Mouse (Mus musculus) forebrain, embryonic 10.5 days (tissue): ENCODE data around the gene Ier2. TPM values are rescaled to one million over a fixed set of nuclear protein-coding genes. Genes with fewer than 3 reads are reported as not detected.

Experiments used
- DNase-seq: peaks from one replicate; pipeline ENCODE4 v3.0.0-alpha.2; 2017; ENCODE audit warnings: low spot score; ENCODE audit errors: extremely low spot score
- H3K27ac ChIP-seq: fragments of 300-500 bp; sonication (generic); 2 replicates; pipeline ENCODE4 v1.5.1; 2016; ENCODE audit warnings: mild to moderate bottlenecking
- H3K27me3 ChIP-seq: fragments of 300-500 bp; sonication (generic); 2 replicates; pipeline ENCODE4 v1.6.1; 2016; ENCODE audit warnings: mild to moderate bottlenecking; ENCODE audit not compliant: poor library complexity, severe bottlenecking
- H3K36me3 ChIP-seq: fragments of 300-500 bp; sonication (generic); replicated peaks from 2 replicates; pipeline ENCODE4 v1.6.1; 2016; ENCODE audit warnings: mild to moderate bottlenecking, moderate library complexity
- H3K4me1 ChIP-seq: fragments of 300-500 bp; sonication (generic); 2 replicates; pipeline ENCODE4 v1.6.1; 2016
- H3K4me3 ChIP-seq: fragments of 300-500 bp; sonication (generic); 2 replicates; pipeline ENCODE4 v1.5.1; 2016; ENCODE audit warnings: mild to moderate bottlenecking, moderate library complexity
- H3K9me3 ChIP-seq: fragments of 300-500 bp; sonication (generic); 2 replicates; pipeline ENCODE4 v1.6.1; 2016; ENCODE audit warnings: mild to moderate bottlenecking, moderate library complexity
- WGBS: fragments of 180-500 bp; shearing (Covaris S2); methylation state at CpG from one replicate; pipeline ENCODE4 v1.1.7; 2016; 5-methylcytosine and 5-hydroxymethylcytosine counted together
- polyA plus RNA-seq: library from polyadenylated mRNA; unstranded; fragments of >200 nt; fragmentation: Nextera tagmentation; extraction: Ambion mirVana; gene quantifications from 2 replicates; pipeline ENCODE4 v1.2.1, GENCODE M21; 2016

The Ier2 gene
- polyA plus RNA-seq, result 91.4 and 96.9 TPM in 2 replicates

GRCm38 (mm10) chr8:84662581-84663065, at the start of gene Ier2:
Gene Ier2, minus strand, starts transcription at chr8:84662852.
- H3K27me3 ChIP-seq, result no peaks in the 10 kb centered on the region
- H3K27ac ChIP-seq, result peak within 1 kb of the TSS; percentile 94
- peak within 1 kb of the TSS; percentile 97 for H3K4me3 ChIP-seq
- DNase-seq, result peak; percentile 95
- H3K9me3 ChIP-seq, result no peaks in the 10 kb centered on the region
- H3K4me1 ChIP-seq, result peaks cover 84% of the 10 kb centered on the region
- peaks cover 11% of the 10 kb centered on the region for H3K36me3 ChIP-seq
- WGBS, result under 1% methylated on average over 27 of the region's 27 CpGs

DNA sequence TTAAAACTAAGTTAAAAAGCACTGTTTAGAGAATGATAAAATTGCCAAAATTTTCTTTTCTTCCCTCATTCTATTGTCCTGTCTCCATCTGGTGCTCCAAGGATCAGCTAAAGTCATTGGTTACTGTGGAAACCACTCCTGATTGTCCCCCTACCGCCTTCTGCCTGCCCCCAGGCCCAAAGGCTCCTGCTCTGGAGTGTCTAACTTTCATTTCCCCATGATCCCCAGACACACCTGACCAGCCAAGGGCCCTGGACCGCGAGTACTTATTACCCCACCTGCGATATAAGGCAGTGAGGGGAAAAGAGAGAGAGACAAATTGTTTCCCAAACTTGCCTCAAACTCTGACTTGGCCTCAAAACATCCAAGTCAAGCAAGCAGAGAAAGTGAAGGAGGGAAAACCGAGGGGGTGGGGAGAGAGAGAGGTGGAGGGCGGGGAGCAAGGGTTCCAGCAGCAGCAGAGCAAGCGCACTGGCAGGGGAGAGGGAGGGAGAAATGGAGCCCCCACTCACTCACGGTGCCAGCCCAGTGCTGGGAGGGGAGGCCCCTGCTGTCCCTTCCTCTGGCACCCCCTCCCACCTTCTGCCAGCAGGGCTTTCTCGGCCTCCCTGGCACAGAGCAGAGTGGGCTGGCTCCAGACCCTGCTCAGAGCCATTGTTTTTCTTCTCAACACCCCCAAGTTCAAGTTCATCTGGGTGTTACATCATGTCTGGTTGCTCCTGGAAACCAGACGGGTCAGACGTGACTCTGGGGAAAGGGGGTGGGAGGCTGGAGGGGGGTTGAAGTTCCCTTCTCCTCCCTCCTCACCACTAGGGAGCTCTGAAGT, 49.5 kb upstream of the Ier2 start:
- Histone ChIP-seq H3K4me1 (peaks cover 93% of the 10 kb centered on the region), H3K27me3 (peaks cover 100% of the 10 kb centered on the region), H3K36me3 (no peaks in the 10 kb centered on the region), H3K27ac (peak overlapping the region; percentile 88), H3K4me3 (peak overlapping the region; percentile 32), H3K9me3 (no peaks in the 10 kb centered on the region)
- DNase-seq, result peak; percentile 72
- WGBS, result 23% methylated on average over 11 of the region's 11 CpGs

DNA sequence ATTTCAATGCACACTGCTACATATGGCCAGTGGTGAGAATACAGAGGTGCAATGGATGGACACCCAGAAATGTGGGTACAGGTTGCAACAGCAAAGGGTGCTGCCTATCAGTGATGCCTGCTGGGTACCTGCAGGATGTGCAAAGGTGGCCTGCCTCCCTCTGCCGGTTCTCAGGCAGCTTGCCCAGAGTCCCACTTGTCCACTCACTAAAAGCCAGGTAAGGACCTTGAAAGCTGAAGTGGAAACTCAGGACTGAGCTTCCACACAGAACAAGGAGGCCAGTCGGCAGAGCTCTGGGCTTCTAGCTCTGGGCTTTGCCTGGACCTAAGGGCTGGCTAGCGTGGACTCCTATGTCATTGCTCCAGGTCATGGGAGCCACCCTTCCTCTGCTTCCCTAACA, 48.7 kb upstream of the Ier2 start:
- Histone ChIP-seq H3K27me3 (peaks cover 100% of the 10 kb centered on the region), H3K4me1 (peaks cover 93% of the 10 kb centered on the region), H3K4me3 (peak overlapping the region; percentile 32; the same call in 1 of the 2 replicates), H3K9me3 (no peaks in the 10 kb centered on the region), H3K27ac (peak overlapping the region; percentile 88), H3K36me3 (no peaks in the 10 kb centered on the region)
- 46% methylated on average over 3 of the region's 3 CpGs for WGBS
- no peak for DNase-seq

DNA sequence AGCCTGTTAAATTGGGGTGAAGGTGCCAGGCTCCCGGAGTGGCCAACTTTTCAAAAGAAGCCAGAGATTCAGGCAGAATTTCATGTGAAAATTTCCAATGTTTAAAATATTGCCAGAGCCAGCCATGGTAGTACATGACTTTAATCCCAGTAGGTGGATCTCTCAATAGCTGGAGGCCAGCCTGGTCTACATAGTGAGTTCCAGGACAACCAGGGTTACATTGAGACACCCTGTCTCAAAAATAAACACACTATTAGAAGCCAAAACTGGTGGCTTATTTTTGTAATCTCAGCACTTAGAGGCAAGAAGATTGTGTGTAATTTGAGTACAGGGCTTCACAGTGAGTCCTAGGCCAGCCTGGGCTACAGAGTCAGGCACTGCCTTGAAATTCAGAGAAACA, 47.3 kb upstream of the Ier2 start:
- Histone ChIP-seq H3K27ac (peak overlapping the region; percentile 70; the same call in 1 of the 2 replicates), H3K36me3 (no peaks in the 10 kb centered on the region), H3K4me3 (no peak overlapping the region), H3K27me3 (peaks cover 100% of the 10 kb centered on the region), H3K4me1 (peaks cover 93% of the 10 kb centered on the region), H3K9me3 (no peaks in the 10 kb centered on the region)
- WGBS, result 98% methylated on average over 1 of the region's 1 CpGs
- no peak for DNase-seq

GRCm38 (mm10) chr8:84708774-84709475, 46.3 kb upstream of the Ier2 start:
- Histone ChIP-seq H3K9me3 (no peaks in the 10 kb centered on the region), H3K27ac (peak overlapping the region; percentile 70), H3K27me3 (peaks cover 100% of the 10 kb centered on the region), H3K4me3 (peak overlapping the region; percentile 4; the same call in 1 of the 2 replicates), H3K4me1 (peaks cover 93% of the 10 kb centered on the region), H3K36me3 (no peaks in the 10 kb centered on the region)
- WGBS, result 11% methylated on average over 12 of the region's 12 CpGs
- DNase-seq, result peak; percentile 90

DNA sequence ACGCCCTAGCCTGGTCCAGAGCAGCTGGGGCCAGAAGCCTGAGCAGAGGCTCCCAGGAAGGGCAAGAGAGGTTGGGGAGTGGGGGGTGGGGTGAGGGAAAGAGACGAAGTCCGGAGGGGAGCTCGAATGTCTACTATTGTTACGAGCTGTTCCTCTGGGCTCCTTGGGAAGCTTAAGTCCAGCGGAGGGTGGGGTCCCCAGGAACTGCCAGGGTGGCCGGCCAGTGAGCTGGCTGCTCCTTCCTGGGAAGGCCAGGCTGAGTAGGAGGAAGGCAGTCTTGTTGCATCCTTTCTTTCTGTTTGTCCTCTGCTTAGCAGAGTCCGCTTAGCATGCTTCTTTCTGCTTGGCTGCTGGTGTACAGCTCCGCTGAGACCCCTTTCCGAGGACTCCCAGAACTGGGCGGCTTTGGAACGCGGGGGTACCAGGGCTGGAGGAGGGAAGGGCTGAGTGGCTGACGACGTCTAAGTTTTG, 45.5 kb upstream of the Ier2 start:
- WGBS, result 0% methylated on average over 15 of the region's 15 CpGs
- Histone ChIP-seq H3K36me3 (no peaks in the 10 kb centered on the region), H3K27me3 (peaks cover 100% of the 10 kb centered on the region), H3K27ac (peak overlapping the region; percentile 78), H3K4me3 (peak overlapping the region; percentile 39), H3K9me3 (no peaks in the 10 kb centered on the region), H3K4me1 (peaks cover 89% of the 10 kb centered on the region)
- DNase-seq, result no peak

- Histone ChIP-seq H3K36me3 (no peaks in the 10 kb centered on the region), H3K4me1 (peaks cover 81% of the 10 kb centered on the region), H3K27me3 (peaks cover 100% of the 10 kb centered on the region), H3K4me3 (peak overlapping the region; percentile 39), H3K27ac (peak overlapping the region; percentile 78), H3K9me3 (no peaks in the 10 kb centered on the region)
- no peak for DNase-seq
- 2% methylated on average over 22 of the region's 22 CpGs for WGBS
These were observed 44.7 kb upstream of the Ier2 start for GRCm38 (mm10) chr8:84707267-84707883.

GRCm38 (mm10) chr8:84706610-84707266, 44.1 kb upstream of the Ier2 start:
- Histone ChIP-seq H3K27ac (peak overlapping the region; percentile 78), H3K9me3 (no peaks in the 10 kb centered on the region), H3K4me3 (peak overlapping the region; percentile 39), H3K4me1 (peaks cover 78% of the 10 kb centered on the region), H3K27me3 (peaks cover 100% of the 10 kb centered on the region), H3K36me3 (no peaks in the 10 kb centered on the region)
- peak; percentile 64 for DNase-seq
- under 1% methylated on average over 45 of the region's 45 CpGs for WGBS

- peaks cover 100% of the 10 kb centered on the region for H3K27me3 ChIP-seq
- peak overlapping the region; percentile 76; the same call in 1 of the 2 replicates for H3K27ac ChIP-seq
- peak overlapping the region; percentile 44 for H3K4me3 ChIP-seq
- peaks cover 78% of the 10 kb centered on the region for H3K4me1 ChIP-seq
- H3K9me3 ChIP-seq, result no peaks in the 10 kb centered on the region
- WGBS, result under 1% methylated on average over 12 of the region's 12 CpGs
- no peak for DNase-seq
- no peaks in the 10 kb centered on the region for H3K36me3 ChIP-seq
These were observed 43.3 kb upstream of the Ier2 start for GRCm38 (mm10) chr8:84705960-84706359.

DNA sequence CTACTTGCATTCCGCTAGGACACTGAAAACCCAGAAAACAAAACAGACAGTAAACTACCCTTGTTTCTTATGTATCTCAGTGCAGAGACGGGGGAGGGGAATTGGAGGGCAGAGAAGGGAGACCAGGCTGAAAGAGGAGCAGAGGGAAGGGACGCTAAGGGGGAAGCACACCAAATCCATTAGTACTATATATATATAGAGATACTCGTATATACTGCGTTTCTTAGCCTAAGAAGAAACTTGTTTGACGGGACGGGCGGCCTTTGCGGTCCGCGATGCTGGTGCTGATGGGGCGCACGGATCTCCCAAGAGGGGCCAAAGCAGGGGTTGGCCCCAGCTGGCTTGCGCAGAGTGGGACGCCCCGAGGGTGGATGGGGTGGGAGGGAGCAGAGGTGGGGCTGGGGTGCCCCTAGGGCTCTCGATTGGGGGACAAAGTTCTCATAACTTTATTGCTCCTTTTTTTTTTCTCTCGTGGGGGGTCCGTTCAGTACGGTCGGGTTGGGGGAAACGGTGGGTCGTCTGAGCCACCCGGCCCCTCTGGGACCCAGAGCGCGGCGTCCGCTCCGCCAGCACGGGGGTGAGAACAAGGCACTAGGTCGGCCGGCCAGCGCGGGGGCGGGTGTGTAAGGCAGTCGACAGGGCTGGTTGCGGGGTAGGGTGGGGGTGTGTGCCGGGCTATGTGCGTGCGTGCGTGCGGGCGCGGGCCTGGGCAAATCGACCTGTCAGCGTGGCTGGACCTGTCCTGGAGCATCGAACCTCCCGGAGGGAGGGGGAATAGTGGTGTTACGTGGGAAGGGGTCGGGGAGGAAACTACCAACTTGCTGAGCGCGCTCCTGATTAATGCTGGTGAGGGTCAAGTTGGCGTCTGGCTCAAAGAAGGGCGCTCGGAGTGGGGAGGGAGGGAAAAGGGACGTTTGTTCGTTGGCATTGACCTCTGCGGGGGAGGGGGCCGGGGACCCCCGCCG, 42.5 kb upstream of the Ier2 start:
- Histone ChIP-seq H3K9me3 (no peaks in the 10 kb centered on the region), H3K27me3 (peaks cover 100% of the 10 kb centered on the region), H3K36me3 (peaks cover under 1% of the 10 kb centered on the region), H3K27ac (peak overlapping the region; percentile 76), H3K4me1 (peaks cover 75% of the 10 kb centered on the region), H3K4me3 (peak overlapping the region; percentile 44)
- WGBS, result 2% methylated on average over 61 of the region's 61 CpGs
- peak; percentile 35 for DNase-seq

DNA sequence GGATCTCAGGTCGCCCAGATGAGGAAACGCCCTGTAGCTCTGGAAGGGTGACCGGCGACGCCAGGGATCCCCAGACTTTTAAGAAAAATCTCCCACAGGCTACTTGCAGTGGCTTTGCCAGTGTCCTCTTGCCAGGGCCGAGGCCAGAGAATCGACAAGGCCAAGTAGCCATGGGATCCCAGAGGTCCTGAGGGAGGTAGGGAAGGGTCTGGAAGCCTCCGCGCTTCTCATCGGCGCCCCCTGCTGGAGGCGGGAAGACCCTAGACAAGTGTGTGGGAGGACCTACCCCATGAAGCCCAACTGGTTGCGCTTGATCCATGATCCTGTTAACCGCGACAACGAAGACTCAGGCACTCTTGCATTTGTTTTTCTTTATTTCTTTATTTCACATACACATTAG, 41.7 kb upstream of the Ier2 start:
- peak; percentile 83 for DNase-seq
- peaks cover 71% of the 10 kb centered on the region for H3K4me1 ChIP-seq
- H3K27ac ChIP-seq, result peak overlapping the region; percentile 72
- H3K9me3 ChIP-seq, result no peaks in the 10 kb centered on the region
- peaks cover 9% of the 10 kb centered on the region for H3K36me3 ChIP-seq
- H3K27me3 ChIP-seq, result peaks cover 100% of the 10 kb centered on the region
- H3K4me3 ChIP-seq, result peak overlapping the region; percentile 44
- WGBS, result under 1% methylated on average over 16 of the region's 16 CpGs
